Mouse (Mus musculus): ENCODE data around the gene Cdk2ap2. TPM values are rescaled to one million over a fixed set of nuclear protein-coding genes. Genes with fewer than 3 reads are reported as not detected.
A peak's percentile ranks its signal among the peaks of the same experiment; 100 is the strongest.

Gene Cdk2ap2
- polyA plus RNA-seq, 1 experiment from 2014 or later = 88.7 TPM

DNA sequence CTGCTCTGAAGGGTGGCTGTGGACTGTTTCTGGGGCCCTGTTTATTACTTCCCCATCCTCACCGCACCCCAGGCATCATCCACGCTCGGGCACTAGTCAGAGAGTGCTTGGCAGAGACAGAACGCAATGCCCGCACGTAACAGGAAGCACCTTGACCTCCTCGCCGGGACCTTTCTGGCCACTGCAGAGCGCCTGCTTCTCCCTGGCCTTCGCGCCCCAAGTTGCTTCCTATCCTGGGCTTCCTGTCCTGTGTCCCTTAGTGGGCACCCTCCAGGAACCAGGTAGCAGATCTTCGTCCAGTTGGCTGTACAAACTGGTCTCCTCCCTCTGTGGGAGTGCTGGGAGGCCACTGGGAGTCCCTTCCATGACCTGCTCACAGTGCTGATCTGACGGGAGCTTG is 1.4 kb downstream of the Cdk2ap2 start:
- Histone ChIP-seq H3K9ac (replicated peaks) (no peak overlapping the region), H3K9me3 (replicated peaks) (no peaks in the 10 kb centered on the region), H3K27ac (replicated peaks) (no peak overlapping the region), H3K4me2 (peak overlapping the region; percentile 77; the same call in 1 of the 2 replicates), H3K4me3 (replicated peaks) (no peak overlapping the region), H3K27me3 (replicated peaks) (no peaks in the 10 kb centered on the region), H3K4me1 (peaks cover 70% of the 10 kb centered on the region), H3K36me3 (0 out of 2 replicates have a peak, but pooled peaks cover 6% of the 10 kb centered on the region)
- WGBS = 89% methylated on average over 13 of the region's 13 CpGs
- ATAC-seq (ENCODE audit: low FRiP score) = no peak

DNA sequence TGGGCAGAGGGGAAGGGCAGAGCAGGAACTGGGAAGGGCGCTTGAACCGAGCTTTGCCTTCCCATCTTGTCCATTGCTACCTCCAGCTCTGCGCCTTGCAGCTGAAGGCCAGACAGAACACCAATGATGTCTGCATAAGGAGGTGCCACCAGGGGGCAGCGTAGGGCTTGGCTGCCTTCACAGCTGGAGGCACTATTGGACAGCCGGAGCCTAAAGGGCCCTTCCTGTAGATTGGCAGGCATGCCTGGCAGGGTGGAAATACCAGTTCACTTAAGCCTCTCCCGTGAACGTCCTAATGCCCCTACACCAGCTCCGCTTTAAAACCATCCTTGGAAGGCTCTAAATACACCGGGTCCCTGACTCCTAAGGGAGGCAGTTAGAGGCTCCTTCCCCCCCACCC is 2.1 kb downstream of the Cdk2ap2 start:
- Histone ChIP-seq H3K4me3 (replicated peaks) (0 out of 2 replicates have a peak overlapping the region, but pooled peaks have one; percentile 66), H3K9ac (replicated peaks) (0 out of 2 replicates have a peak overlapping the region, but pooled peaks have one; percentile 26), H3K27ac (replicated peaks) (0 out of 2 replicates have a peak overlapping the region, but pooled peaks have one; percentile 48), H3K27me3 (replicated peaks) (no peaks in the 10 kb centered on the region), H3K4me2 (peak overlapping the region; percentile 84), H3K36me3 (0 out of 2 replicates have a peak, but pooled peaks cover 6% of the 10 kb centered on the region), H3K9me3 (replicated peaks) (no peaks in the 10 kb centered on the region), H3K4me1 (peaks cover 70% of the 10 kb centered on the region)
- ATAC-seq (ENCODE audit: low FRiP score) = no peak
- 12% methylated on average over 9 of the region's 9 CpGs for WGBS

DNA sequence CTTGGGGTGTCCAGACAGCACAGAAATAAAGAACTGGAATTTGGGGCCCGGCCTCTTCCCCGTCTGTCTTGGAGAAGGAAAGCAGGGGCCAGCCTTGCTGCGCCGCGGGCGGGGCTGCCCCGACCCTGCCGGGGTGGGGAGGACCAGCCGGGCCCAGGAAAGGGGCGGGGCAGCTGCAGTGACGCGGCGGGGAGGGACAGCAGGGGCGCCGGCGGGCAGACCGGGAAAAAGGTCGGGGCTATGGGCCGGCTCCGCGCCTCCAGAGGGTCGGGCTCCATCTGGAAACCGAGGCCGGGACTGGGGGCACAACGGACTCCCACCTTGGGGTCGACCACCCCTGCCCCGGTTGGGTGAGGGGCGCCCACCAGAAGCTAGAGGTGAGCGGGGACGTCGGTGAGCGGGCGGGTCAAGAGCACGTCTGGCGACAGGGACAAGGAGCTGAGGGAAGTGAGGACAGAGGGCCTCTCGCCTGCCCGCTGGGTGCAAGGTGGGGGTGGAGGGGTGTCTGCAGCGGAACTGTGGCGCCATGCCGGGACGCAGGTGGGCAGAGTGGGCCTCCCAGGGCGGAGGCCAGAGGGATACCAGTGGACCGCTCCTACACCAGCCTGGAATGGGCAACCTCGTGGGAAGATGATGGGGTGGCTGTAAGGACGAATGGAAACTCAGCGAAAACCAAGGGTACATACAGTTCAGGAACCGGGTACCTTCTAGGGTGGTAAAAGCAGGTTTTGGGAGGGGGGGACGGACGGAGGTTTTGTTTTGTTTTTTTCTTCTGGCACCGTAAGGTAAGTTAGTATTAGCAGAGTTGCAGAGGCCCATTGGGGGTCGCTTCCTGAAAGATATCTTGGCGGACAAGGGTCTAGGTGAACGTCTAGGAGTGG is 3.1 kb downstream of the Cdk2ap2 start, which contains the start of gene Pitpnm1:
Pitpnm1 (plus strand) TSS at position 162 of the 881 bp plus-strand sequence.
- peak within 1 kb of the TSS; percentile 66 for H3K4me3 ChIP-seq (replicated peaks)
- H3K27ac ChIP-seq (replicated peaks) = peak within 1 kb of the TSS; percentile 72
- no peaks in the 10 kb centered on the region for H3K9me3 ChIP-seq (replicated peaks)
- H3K9ac ChIP-seq (replicated peaks) = peak within 1 kb of the TSS; percentile 75
- H3K36me3 ChIP-seq = peaks cover 14% of the 10 kb centered on the region; the same call in 1 of the 2 replicates
- no peaks in the 10 kb centered on the region for H3K27me3 ChIP-seq (replicated peaks)
- no peak for ATAC-seq (ENCODE audit: low FRiP score)
- under 1% methylated on average over 53 of the region's 53 CpGs for WGBS
- peak within 1 kb of the TSS; percentile 84 for H3K4me2 ChIP-seq
- peaks cover 70% of the 10 kb centered on the region for H3K4me1 ChIP-seq

DNA sequence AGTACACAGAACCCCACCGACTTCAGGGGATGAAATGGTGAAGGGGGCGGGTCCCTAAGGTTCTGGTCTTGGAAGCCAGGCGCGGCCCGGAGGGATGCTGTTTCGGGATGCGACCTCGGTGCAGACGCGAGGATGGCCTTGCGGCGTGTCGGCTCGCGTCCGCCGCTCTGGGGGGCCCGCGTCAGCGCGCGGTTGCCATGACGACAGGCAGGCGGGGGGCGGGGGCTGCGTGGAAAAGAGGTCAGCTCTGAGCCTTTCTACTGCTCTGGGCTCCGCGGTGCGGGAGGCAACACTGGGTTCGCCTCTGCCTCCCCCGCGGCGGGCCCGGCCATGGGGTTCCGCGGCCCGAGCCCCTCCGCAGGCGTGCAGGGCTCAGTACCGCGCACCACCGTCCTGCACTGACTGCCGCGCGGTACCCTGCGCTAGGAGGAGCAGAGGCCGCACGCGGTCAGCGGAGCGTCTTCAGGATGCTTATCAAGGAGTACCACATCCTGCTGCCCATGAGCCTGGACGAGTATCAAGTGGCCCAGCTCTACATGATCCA is 3.8 kb downstream of the Cdk2ap2 start:
- peak overlapping the region; percentile 75 for H3K9ac ChIP-seq (replicated peaks)
- peak overlapping the region; percentile 72 for H3K27ac ChIP-seq (replicated peaks)
- peak overlapping the region; percentile 84 for H3K4me2 ChIP-seq
- peaks cover 69% of the 10 kb centered on the region for H3K4me1 ChIP-seq
- WGBS = under 1% methylated on average over 51 of the region's 52 CpGs
- H3K27me3 ChIP-seq (replicated peaks) = no peaks in the 10 kb centered on the region
- peak overlapping the region; percentile 66 for H3K4me3 ChIP-seq (replicated peaks)
- H3K36me3 ChIP-seq = peaks cover 21% of the 10 kb centered on the region
- peak; percentile 9; the same call in 1 of the 2 replicates for ATAC-seq (ENCODE audit: low FRiP score)
- H3K9me3 ChIP-seq (replicated peaks) = no peaks in the 10 kb centered on the region

DNA sequence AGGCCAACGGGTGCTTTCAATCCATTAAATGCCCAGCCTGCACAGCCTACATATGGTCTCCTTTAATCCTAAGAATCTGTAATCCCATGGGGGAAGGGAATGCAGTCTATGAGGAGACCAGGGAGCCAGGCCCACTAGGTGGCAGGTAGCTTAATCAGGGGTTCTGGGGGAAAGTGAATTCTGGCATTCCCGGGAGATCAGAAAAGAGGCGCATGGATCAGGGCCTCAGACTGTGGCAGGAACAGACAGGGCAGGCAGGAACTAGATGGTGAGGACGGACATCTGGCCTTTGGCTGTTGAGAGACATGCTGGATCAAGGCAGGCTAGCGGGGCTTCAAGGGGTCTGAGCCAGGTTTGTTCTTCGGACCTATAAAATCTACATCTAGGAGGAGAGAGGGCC is 4.5 kb downstream of the Cdk2ap2 start:
- Histone ChIP-seq H3K36me3 (peaks cover 24% of the 10 kb centered on the region), H3K4me1 (peaks cover 63% of the 10 kb centered on the region), H3K9ac (replicated peaks) (peak overlapping the region; percentile 75), H3K9me3 (replicated peaks) (no peaks in the 10 kb centered on the region), H3K27ac (replicated peaks) (peak overlapping the region; percentile 72), H3K27me3 (replicated peaks) (no peaks in the 10 kb centered on the region), H3K4me3 (replicated peaks) (peak overlapping the region; percentile 66), H3K4me2 (peak overlapping the region; percentile 84)
- no peak for ATAC-seq (ENCODE audit: low FRiP score)
- WGBS = 65% methylated on average over 6 of the region's 6 CpGs

DNA sequence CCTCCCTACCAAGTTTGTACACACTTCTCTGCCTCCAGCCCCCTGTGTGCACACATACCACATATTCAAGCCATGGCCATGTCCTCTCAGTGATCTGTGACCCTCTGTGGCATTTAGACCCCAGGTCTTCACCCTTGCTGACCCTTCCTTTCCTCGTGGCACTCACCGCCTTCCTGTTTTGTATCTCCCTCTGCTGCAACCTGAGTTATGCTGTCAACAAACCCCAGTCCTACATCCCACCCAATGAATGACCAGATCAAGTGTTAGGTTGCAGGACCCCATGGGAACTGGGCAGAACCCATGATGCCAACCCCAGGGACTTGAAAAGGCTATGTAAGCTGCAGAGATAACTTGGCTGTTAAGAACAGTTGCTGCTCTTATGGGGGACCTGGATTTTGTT is 5.1 kb downstream of the Cdk2ap2 start:
- H3K36me3 ChIP-seq = peaks cover 30% of the 10 kb centered on the region
- WGBS = 91% methylated on average over 2 of the region's 2 CpGs
- no peak for ATAC-seq (ENCODE audit: low FRiP score)
- H3K9ac ChIP-seq (replicated peaks) = peak overlapping the region; percentile 75; the same call in 1 of the 2 replicates
- peak overlapping the region; percentile 84 for H3K4me2 ChIP-seq
- H3K4me3 ChIP-seq (replicated peaks) = peak overlapping the region; percentile 66
- H3K27ac ChIP-seq (replicated peaks) = no peak overlapping the region
- peaks cover 62% of the 10 kb centered on the region for H3K4me1 ChIP-seq
- H3K27me3 ChIP-seq (replicated peaks) = no peaks in the 10 kb centered on the region
- H3K9me3 ChIP-seq (replicated peaks) = no peaks in the 10 kb centered on the region

DNA sequence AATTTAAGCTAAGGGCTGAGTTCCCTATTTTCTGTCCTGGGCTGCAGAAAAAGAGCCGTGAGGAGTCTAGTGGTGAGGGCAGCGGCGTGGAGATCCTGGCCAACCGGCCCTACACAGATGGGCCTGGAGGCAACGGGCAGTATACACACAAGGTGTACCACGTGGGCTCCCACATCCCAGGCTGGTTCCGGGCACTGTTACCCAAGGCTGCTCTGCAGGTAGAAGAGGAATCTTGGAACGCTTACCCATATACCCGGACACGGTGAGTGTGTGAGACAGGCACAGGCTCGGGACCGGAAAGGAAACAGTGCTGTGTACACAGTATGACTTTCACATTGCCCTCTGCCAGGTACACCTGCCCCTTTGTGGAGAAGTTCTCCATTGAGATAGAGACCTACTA is 5.6 kb downstream of the Cdk2ap2 start:
- Histone ChIP-seq H3K36me3 (peaks cover 35% of the 10 kb centered on the region), H3K4me3 (replicated peaks) (no peak overlapping the region), H3K4me1 (peaks cover 58% of the 10 kb centered on the region), H3K27me3 (replicated peaks) (no peaks in the 10 kb centered on the region), H3K27ac (replicated peaks) (no peak overlapping the region), H3K9me3 (replicated peaks) (no peaks in the 10 kb centered on the region), H3K4me2 (no peak overlapping the region), H3K9ac (replicated peaks) (no peak overlapping the region)
- ATAC-seq (ENCODE audit: low FRiP score) = no peak
- WGBS = 94% methylated on average over 12 of the region's 12 CpGs

DNA sequence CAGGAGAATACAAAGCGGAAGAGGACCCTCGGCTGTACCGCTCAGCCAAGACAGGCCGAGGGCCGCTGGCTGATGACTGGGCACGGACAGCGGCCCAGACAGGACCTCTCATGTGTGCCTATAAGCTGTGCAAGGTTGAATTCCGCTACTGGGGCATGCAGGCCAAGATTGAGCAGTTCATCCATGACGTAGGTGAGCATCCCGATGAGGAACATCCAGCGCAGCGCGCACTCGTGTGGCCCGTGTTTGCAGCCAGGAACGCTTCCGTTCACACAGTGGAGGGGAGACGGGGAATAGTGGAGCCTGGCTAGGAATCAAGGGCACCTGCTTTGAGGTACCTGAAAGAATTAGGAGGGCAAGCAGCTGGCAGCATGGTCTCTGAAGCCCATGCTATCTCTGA is 6.3 kb downstream of the Cdk2ap2 start:
- H3K9ac ChIP-seq (replicated peaks) = no peak overlapping the region
- H3K27me3 ChIP-seq (replicated peaks) = no peaks in the 10 kb centered on the region
- H3K9me3 ChIP-seq (replicated peaks) = no peaks in the 10 kb centered on the region
- no peak overlapping the region for H3K27ac ChIP-seq (replicated peaks)
- ATAC-seq (ENCODE audit: low FRiP score) = no peak
- peaks cover 51% of the 10 kb centered on the region for H3K4me1 ChIP-seq
- peaks cover 42% of the 10 kb centered on the region for H3K36me3 ChIP-seq
- H3K4me2 ChIP-seq = no peak overlapping the region
- H3K4me3 ChIP-seq (replicated peaks) = no peak overlapping the region
- WGBS = 92% methylated on average over 18 of the region's 18 CpGs

DNA sequence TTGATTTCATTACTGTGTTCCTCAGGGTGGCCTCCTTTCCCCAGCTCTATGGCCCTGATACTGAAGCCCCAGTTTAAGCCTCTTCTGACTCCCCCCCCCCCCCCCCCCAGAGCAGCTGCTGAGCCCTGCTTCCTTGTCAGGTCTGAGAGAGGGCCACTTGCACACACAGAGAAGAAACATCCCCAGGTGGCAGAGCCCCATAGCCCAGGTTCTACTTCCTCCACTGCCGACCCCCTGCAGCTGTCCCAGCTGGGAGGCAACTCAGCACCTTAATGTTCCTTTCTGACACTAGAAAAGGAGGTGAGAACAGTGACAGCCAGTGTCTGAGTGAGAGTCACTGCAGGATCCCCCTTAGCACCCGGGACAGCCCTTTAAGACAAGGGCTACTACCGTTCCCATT is 6.8 kb downstream of the Cdk2ap2 start:
- no peak for ATAC-seq (ENCODE audit: low FRiP score)
- peaks cover 46% of the 10 kb centered on the region for H3K4me1 ChIP-seq
- H3K9me3 ChIP-seq (replicated peaks) = no peaks in the 10 kb centered on the region
- H3K27me3 ChIP-seq (replicated peaks) = no peaks in the 10 kb centered on the region
- no peak overlapping the region for H3K9ac ChIP-seq (replicated peaks)
- H3K4me2 ChIP-seq = no peak overlapping the region
- no peak overlapping the region for H3K27ac ChIP-seq (replicated peaks)
- no peak overlapping the region for H3K4me3 ChIP-seq (replicated peaks)
- whole genome bisulfite sequencing = 77% methylated on average over 3 of the region's 3 CpGs
- peaks cover 47% of the 10 kb centered on the region for H3K36me3 ChIP-seq

DNA sequence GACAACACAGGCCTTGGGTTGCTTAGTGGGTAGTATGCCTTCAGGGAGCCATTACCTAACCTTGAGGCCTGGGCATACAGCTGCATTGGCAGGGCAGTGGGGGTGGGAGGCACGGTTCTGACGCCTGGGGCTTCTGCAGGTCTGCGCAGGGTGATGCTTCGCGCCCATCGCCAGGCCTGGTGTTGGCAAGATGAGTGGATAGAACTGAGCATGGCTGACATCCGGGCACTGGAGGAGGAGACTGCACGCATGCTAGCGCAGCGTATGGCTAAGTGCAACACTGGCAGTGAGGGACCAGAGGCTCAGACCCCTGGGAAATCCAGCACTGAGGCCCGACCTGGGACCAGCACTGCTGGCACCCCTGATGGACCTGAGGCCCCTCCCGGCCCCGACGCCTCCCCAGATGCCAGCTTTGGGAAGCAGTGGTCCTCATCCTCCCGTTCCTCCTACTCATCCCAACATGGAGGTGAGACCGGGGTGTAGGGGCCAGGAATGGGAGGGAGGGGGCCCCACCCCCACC is 7.8 kb downstream of the Cdk2ap2 start:
- WGBS = 92% methylated on average over 16 of the region's 16 CpGs
- peaks cover 55% of the 10 kb centered on the region for H3K36me3 ChIP-seq
- H3K27ac ChIP-seq (replicated peaks) = no peak overlapping the region

DNA sequence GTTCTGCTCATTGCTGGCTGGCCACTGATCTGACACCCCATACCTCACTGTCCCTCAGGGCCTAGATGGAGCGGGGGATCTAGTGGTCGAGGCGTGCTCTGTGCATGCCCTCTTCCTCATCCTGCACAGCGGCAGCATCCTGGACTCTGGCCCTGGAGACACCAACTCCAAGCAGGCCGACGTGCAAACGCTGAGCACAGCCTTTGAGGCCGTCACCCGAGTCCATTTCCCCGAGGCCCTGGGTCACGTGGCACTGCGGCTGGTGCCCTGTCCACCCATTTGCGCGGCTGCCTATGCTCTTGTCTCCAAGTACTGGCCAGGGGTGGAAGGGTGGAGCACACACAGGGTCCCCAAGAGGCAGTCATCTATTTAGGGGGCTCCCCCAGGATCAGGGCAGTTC is 9.7 kb downstream of the Cdk2ap2 start:
- no peaks in the 10 kb centered on the region for H3K27me3 ChIP-seq (replicated peaks)
- H3K27ac ChIP-seq (replicated peaks) = no peak overlapping the region
- no peak for ATAC-seq (ENCODE audit: low FRiP score)
- no peaks in the 10 kb centered on the region for H3K9me3 ChIP-seq (replicated peaks)
- H3K4me1 ChIP-seq = peaks cover 17% of the 10 kb centered on the region
- H3K9ac ChIP-seq (replicated peaks) = no peak overlapping the region
- H3K36me3 ChIP-seq = peaks cover 69% of the 10 kb centered on the region
- no peak overlapping the region for H3K4me3 ChIP-seq (replicated peaks)
- H3K4me2 ChIP-seq = no peak overlapping the region
- WGBS = 93% methylated on average over 14 of the region's 14 CpGs

More for the DNA sequence above, 7.8 kb downstream of the Cdk2ap2 start:
- H3K9me3 ChIP-seq (replicated peaks) = no peaks in the 10 kb centered on the region
- no peaks in the 10 kb centered on the region for H3K27me3 ChIP-seq (replicated peaks)
- no peak overlapping the region for H3K4me3 ChIP-seq (replicated peaks)
- H3K4me2 ChIP-seq = no peak overlapping the region
- no peak for ATAC-seq (ENCODE audit: low FRiP score)
- H3K4me1 ChIP-seq = peaks cover 36% of the 10 kb centered on the region
- no peak overlapping the region for H3K9ac ChIP-seq (replicated peaks)
